Mouse (Mus musculus) megakaryocyte progenitor cell, adult 5-6 weeks (primary cell): ENCODE measurements around the gene Hvcn1. TPM values are rescaled to one million over a fixed set of nuclear protein-coding genes. Genes with fewer than 3 reads are reported as not detected.

ENCODE experiments used
- total RNA-seq, 2 experiments: library from RNA; stranded (forward) in 1 of 2; stranded (reverse) in 1 of 2; fragments of 157-497, 149-512 nt in 1 of 2; fragments of 200-1000 nt in 1 of 2; gene quantifications; 2 replicates each; pipeline versions ENCODE4 v1.2.3 to v1.2.4; 2015 to 2017

Hvcn1 gene
- total RNA-seq, 2 experiments from 2014 or later, result 44.0 to 72.3 TPM

Other genes with a start within 250 kb of the Hvcn1 start
- gene Cux2, start 156.7 kb upstream of the Hvcn1 start, total RNA-seq (2015), result 0.07 and 0.76 TPM in 2 replicates
- 1.1 TPM in 1 of 2 replicates, not detected in the other for gene Cux2, start 156.7 kb upstream of the Hvcn1 start, total RNA-seq (2017)
- gene Myl2, start 105.9 kb upstream of the Hvcn1 start, total RNA-seq (2015), result not detected in 2 replicates
- gene Myl2, start 105.9 kb upstream of the Hvcn1 start, total RNA-seq (2017), result not detected in 2 replicates
- gene Ccdc63, start 66.0 kb upstream of the Hvcn1 start, total RNA-seq (2015), result 0.51 and 0.52 TPM in 2 replicates
- 1.5 and 3.5 TPM in 2 replicates for gene Ccdc63, start 66.0 kb upstream of the Hvcn1 start, total RNA-seq (2017)
- 431 and 436 TPM in 2 replicates for gene Ppp1cc, start 48.5 kb upstream of the Hvcn1 start, total RNA-seq (2015)
- gene Ppp1cc, start 48.5 kb upstream of the Hvcn1 start, total RNA-seq (2017), result 207 and 219 TPM in 2 replicates
- 5.1 and 6.5 TPM in 2 replicates for gene Tctn1, start 57.7 kb downstream of the Hvcn1 start, total RNA-seq (2015)
- gene Tctn1, start 57.7 kb downstream of the Hvcn1 start, total RNA-seq (2017), result 3.7 and 5.1 TPM in 2 replicates
- gene Pptc7, start 77.6 kb downstream of the Hvcn1 start, total RNA-seq (2015), result 13.5 and 13.9 TPM in 2 replicates
- gene Pptc7, start 77.6 kb downstream of the Hvcn1 start, total RNA-seq (2017), result 13.7 and 16.7 TPM in 2 replicates
- gene Rad9b, start 147.4 kb downstream of the Hvcn1 start, total RNA-seq (2015), result 4.3 and 4.4 TPM in 2 replicates
- gene Rad9b, start 147.4 kb downstream of the Hvcn1 start, total RNA-seq (2017), result 4.8 and 7.5 TPM in 2 replicates
- gene Vps29, start 147.6 kb downstream of the Hvcn1 start, total RNA-seq (2015), result 129 and 137 TPM in 2 replicates
- 93.9 and 96.9 TPM in 2 replicates for gene Vps29, start 147.6 kb downstream of the Hvcn1 start, total RNA-seq (2017)
- gene Gpn3, start 165.1 kb downstream of the Hvcn1 start, total RNA-seq (2015), result 50.4 and 61.9 TPM in 2 replicates
- 45.8 and 47.5 TPM in 2 replicates for gene Gpn3, start 165.1 kb downstream of the Hvcn1 start, total RNA-seq (2017)
- gene Fam216a, start 165.6 kb downstream of the Hvcn1 start, total RNA-seq (2015), result 31.8 and 41.0 TPM in 2 replicates
- gene Fam216a, start 165.6 kb downstream of the Hvcn1 start, total RNA-seq (2017), result 42.1 and 48.5 TPM in 2 replicates
- 285 TPM in 2 replicates for gene Arpc3, start 185.1 kb downstream of the Hvcn1 start, total RNA-seq (2015)
- gene Arpc3, start 185.1 kb downstream of the Hvcn1 start, total RNA-seq (2017), result 1,035 and 1,085 TPM in 2 replicates
- gene Anapc7, start 214.9 kb downstream of the Hvcn1 start, total RNA-seq (2015), result 16.5 and 18.2 TPM in 2 replicates
- 23.0 and 31.8 TPM in 2 replicates for gene Anapc7, start 214.9 kb downstream of the Hvcn1 start, total RNA-seq (2017)